Mouse (Mus musculus): ENCODE results near the gene Gm4353. TPM values are rescaled to one million over a fixed set of nuclear protein-coding genes. Genes with fewer than 3 reads are reported as not detected.
A peak's percentile ranks its signal among the peaks of the same experiment; 100 is the strongest.
"Not testable (repeated sequence)": the region's sequence is repeated elsewhere in the genome, so short reads cannot be mapped to it uniquely, and the experiment has no call there.

Gene Gm4353
- polyA plus RNA-seq (2016; fragmentation: Nextera tagmentation; extraction: Ambion mirVana), result 0.43 and 0.82 TPM in 2 replicates

DNA sequence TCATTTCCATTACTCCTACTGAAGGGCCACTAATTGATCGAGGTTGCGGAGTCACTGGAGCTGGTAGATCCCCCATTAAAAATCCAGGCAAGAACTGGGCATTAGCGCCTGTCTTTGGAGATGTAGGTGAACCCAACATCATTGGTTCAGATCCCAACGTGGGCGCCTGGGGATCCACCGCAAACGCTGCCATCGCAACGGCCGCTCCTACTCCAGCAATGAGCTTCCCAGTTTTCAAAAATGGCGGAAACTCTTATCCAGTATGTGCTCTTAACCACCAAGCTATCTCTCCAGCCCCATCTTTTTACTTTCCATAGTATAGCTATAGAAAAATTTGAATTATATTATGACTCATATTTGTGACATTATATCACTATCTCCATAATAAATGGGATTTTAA lies at the start of gene Gm4353:
TSS of gene Gm4353 (minus strand) at position 270 of the 400 bp plus-strand sequence.
- not testable (repeated sequence) for ATAC-seq; H3K36me3 ChIP-seq; H3K9me3 ChIP-seq (replicated peaks); H3K4me1 ChIP-seq; H3K27ac ChIP-seq; H3K27me3 ChIP-seq (replicated peaks); H3K4me3 ChIP-seq; H3K4me2 ChIP-seq; H3K9ac ChIP-seq
- WGBS (ENCODE audit: insufficient replicate concordance), result 88% methylated on average over 11 of the region's 11 CpGs

DNA sequence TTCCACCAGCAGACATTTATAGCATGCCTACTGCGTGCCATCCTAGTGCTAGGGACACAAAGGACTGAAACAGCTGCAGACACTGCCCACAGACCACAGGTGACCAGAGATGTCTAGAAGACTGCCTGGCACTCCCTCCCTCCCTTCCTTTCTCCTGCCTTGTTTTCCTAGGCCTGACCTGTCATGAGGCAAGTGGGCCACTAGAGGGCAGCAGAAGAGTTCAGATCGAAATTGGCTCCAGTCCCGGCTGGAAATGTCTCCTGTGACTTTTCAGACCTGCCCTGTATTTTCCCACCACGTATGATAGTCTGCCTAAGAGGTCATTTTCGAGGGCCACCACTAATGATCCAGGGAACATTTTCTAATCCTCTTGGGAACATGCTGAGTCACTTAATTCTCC lies 47.6 kb upstream of the Gm4353 start:
- H3K4me3 ChIP-seq, result no peak overlapping the region
- H3K4me2 ChIP-seq, result no peak overlapping the region
- H3K4me1 ChIP-seq, result peaks cover 4% of the 10 kb centered on the region; the same call in 1 of the 2 replicates
- H3K9me3 ChIP-seq (replicated peaks), result no peaks in the 10 kb centered on the region
- H3K27ac ChIP-seq, result no peak overlapping the region
- no peaks in the 10 kb centered on the region for H3K27me3 ChIP-seq (replicated peaks)
- H3K9ac ChIP-seq, result no peak overlapping the region
- WGBS (ENCODE audit: insufficient replicate concordance), result 4% methylated on average over 5 of the region's 5 CpGs
- 0 out of 2 replicates have a peak, but pooled peaks have one; percentile 28 for ATAC-seq
- H3K36me3 ChIP-seq, result 0 out of 2 replicates have a peak, but pooled peaks cover 2% of the 10 kb centered on the region

DNA sequence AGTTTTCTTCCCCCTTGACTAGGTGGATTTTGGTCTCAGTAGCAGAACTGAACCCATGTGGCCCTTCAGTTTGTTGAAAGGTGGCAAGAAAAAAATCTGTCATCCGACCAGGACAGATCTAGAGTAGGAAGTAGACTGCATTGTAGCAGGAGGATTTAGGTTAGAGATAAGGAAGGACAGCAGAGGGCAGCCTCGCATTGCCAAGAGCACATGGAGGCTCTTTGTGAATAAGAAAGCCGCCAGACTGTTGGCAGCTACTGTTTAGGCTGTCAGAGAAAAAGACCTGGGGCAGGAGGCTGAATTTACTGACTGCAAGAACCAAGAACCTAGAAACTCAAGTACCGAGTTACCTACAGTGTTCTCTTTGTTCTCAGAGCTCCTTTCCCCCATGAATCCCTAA lies 47.0 kb upstream of the Gm4353 start:
- H3K27ac ChIP-seq, result no peak overlapping the region
- no peak overlapping the region for H3K9ac ChIP-seq
- 12% methylated on average over 4 of the region's 4 CpGs for WGBS (ENCODE audit: insufficient replicate concordance)
- H3K9me3 ChIP-seq (replicated peaks), result no peaks in the 10 kb centered on the region
- no peak overlapping the region for H3K4me3 ChIP-seq
- H3K36me3 ChIP-seq, result no peaks in the 10 kb centered on the region
- peaks cover 4% of the 10 kb centered on the region; the same call in 1 of the 2 replicates for H3K4me1 ChIP-seq
- H3K27me3 ChIP-seq (replicated peaks), result no peaks in the 10 kb centered on the region
- H3K4me2 ChIP-seq, result no peak overlapping the region
- no peak for ATAC-seq

DNA sequence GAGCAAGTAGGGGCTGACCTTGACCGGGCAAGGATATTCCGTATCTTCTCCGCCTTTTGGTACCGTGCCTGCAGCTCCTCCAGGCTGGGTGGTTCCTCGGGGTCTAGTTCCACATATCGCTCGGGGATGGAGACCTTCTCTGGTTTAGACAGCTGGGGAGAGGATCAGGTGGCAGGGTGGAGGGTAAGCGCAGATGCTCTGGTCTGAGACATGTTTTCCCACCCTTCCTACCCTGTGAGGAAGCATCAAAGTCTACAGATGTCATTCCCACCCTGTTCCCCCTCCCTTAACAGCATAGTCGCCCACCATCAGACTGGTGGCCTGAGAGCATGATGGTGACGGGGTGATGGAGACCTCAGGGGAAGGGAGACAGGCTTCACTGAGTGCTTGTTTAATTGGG lies 44.9 kb upstream of the Gm4353 start:
- Histone ChIP-seq H3K4me1 (peaks cover 4% of the 10 kb centered on the region; the same call in 1 of the 2 replicates), H3K27ac (no peak overlapping the region), H3K9ac (no peak overlapping the region), H3K4me2 (no peak overlapping the region), H3K9me3 (replicated peaks) (no peaks in the 10 kb centered on the region), H3K36me3 (no peaks in the 10 kb centered on the region), H3K4me3 (no peak overlapping the region), H3K27me3 (replicated peaks) (no peaks in the 10 kb centered on the region)
- 81% methylated on average over 10 of the region's 10 CpGs for WGBS (ENCODE audit: insufficient replicate concordance)
- ATAC-seq, result no peak

DNA sequence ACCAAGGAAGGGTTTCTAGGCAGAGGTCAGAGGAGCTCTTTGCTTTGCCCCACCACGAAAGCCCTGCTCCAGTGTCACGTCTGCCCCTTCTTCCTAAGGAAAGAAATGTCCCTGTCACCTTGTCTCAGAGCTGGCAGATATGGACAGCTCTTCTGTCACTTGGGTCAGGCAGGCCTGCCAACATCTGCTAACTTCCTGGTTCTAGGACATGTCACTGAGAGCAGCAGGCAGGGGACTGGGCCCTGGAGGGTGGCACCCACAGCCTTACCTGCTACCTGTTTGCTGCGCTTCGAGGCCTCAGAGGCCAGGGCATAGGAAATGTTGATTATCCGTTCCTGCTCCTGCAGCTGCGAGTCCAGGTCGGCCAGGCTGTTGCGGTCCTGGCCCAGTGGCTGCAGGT lies 43.9 kb upstream of the Gm4353 start:
- WGBS (ENCODE audit: insufficient replicate concordance), result 72% methylated on average over 8 of the region's 8 CpGs
- Histone ChIP-seq H3K36me3 (no peaks in the 10 kb centered on the region), H3K27me3 (replicated peaks) (no peaks in the 10 kb centered on the region), H3K4me3 (no peak overlapping the region), H3K4me2 (no peak overlapping the region), H3K9me3 (replicated peaks) (no peaks in the 10 kb centered on the region), H3K4me1 (peaks cover 4% of the 10 kb centered on the region; the same call in 1 of the 2 replicates), H3K9ac (no peak overlapping the region), H3K27ac (no peak overlapping the region)
- no peak for ATAC-seq

DNA sequence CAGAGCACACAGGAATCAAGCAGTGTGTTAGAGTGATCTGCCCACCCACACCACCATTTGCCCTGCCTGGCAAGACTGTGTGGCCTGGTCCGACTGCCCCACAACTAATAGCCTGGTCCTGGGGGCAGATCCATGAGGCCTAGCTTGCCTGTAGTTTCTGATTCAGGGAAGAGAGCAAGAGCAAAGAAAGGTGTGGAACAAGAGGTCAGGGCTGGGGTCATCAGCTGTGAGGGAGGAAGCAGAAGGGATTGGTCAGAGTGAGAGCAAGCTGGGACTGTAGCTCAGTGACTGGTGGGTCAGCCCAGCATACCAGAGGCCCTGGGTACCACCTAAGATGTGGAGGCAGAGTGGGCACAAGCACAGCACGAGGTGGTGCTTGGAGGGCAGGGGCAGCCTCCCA lies 42.6 kb upstream of the Gm4353 start:
- no peak for ATAC-seq
- 60% methylated on average over 2 of the region's 2 CpGs for WGBS (ENCODE audit: insufficient replicate concordance)
- peaks cover 4% of the 10 kb centered on the region; the same call in 1 of the 2 replicates for H3K4me1 ChIP-seq

DNA sequence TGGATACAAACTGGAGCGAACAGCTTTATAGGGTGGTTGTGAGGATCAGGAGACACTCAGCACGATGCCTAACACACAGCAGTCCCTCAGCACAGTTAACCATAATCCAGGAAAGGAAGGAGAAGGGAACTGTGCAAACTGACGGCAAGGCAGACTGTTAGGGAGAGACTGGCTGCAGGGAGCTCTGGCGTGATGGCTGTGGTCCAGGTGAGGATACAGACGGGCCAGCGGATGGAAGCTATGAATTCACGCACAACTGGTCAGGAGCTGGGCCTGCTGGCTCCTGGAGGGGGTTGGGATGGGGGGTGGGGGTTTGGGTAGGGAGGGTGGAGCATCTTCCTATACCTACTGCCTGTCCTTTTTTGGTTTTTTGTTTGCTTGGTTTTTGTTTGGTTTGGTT lies 41.2 kb upstream of the Gm4353 start:
- H3K9ac ChIP-seq, result no peak overlapping the region
- no peaks in the 10 kb centered on the region for H3K9me3 ChIP-seq (replicated peaks)
- ATAC-seq, result no peak
- H3K36me3 ChIP-seq, result no peaks in the 10 kb centered on the region
- H3K27ac ChIP-seq, result no peak overlapping the region
- 75% methylated on average over 7 of the region's 7 CpGs for WGBS (ENCODE audit: insufficient replicate concordance)
- no peak overlapping the region for H3K4me2 ChIP-seq
- no peaks in the 10 kb centered on the region for H3K27me3 ChIP-seq (replicated peaks)
- no peaks in the 10 kb centered on the region for H3K4me1 ChIP-seq
- H3K4me3 ChIP-seq, result no peak overlapping the region

More for the DNA sequence above, 42.6 kb upstream of the Gm4353 start:
- H3K27me3 ChIP-seq (replicated peaks), result no peaks in the 10 kb centered on the region
- H3K4me3 ChIP-seq, result no peak overlapping the region
- no peak overlapping the region for H3K27ac ChIP-seq
- no peak overlapping the region for H3K4me2 ChIP-seq
- H3K9ac ChIP-seq, result no peak overlapping the region
- no peaks in the 10 kb centered on the region for H3K9me3 ChIP-seq (replicated peaks)
- H3K36me3 ChIP-seq, result no peaks in the 10 kb centered on the region

DNA sequence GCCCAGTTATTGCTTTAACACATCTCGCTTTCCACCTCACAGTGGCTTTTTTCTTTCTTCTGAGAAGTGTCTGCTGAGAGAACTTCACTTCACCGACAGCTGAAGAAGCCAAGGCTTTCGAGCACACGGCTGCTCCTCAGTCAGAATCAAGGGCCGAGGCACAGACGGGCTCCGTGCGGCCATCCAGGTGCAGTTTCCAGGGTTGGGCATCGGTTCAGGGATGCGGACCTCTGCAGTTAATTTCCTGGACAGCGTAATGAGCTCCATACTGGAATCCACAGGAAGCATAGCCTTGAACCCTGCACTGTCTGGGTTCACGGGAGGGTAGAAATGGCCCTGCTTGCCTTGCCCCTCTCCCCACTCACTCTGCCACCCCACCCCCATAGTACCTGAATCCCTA lies 39.6 kb upstream of the Gm4353 start:
- Histone ChIP-seq H3K4me2 (no peak overlapping the region), H3K36me3 (no peaks in the 10 kb centered on the region), H3K27me3 (replicated peaks) (no peaks in the 10 kb centered on the region), H3K9me3 (replicated peaks) (no peaks in the 10 kb centered on the region), H3K4me3 (no peak overlapping the region), H3K9ac (no peak overlapping the region), H3K27ac (no peak overlapping the region), H3K4me1 (no peaks in the 10 kb centered on the region)
- ATAC-seq, result no peak
- 81% methylated on average over 12 of the region's 12 CpGs for WGBS (ENCODE audit: insufficient replicate concordance)

DNA sequence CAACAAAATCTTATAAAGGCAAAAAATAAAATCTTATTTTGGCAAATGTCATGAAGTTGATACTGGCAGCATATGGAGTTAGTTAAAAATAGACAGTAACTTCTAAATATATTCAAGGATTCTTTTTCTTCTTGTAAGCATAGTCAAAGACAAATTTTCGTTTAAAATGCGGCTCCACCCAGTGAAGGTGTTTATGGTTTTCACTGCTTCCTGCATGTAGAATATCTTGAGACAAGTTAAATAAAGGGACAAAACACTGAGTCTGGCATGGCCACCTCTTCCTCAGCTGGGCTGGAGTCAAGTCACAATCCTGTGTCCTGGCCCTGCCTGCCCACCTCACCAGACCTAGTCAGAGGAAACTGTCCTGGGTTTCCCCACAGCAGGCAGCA lies 39.2 kb upstream of the Gm4353 start:
- Histone ChIP-seq H3K4me3 (no peak overlapping the region), H3K27ac (no peak overlapping the region), H3K4me2 (no peak overlapping the region), H3K27me3 (replicated peaks) (no peaks in the 10 kb centered on the region), H3K36me3 (no peaks in the 10 kb centered on the region), H3K9ac (no peak overlapping the region), H3K9me3 (replicated peaks) (no peaks in the 10 kb centered on the region), H3K4me1 (no peaks in the 10 kb centered on the region)
- WGBS (ENCODE audit: insufficient replicate concordance), result 69% methylated on average over 2 of the region's 2 CpGs
- ATAC-seq, result no peak

DNA sequence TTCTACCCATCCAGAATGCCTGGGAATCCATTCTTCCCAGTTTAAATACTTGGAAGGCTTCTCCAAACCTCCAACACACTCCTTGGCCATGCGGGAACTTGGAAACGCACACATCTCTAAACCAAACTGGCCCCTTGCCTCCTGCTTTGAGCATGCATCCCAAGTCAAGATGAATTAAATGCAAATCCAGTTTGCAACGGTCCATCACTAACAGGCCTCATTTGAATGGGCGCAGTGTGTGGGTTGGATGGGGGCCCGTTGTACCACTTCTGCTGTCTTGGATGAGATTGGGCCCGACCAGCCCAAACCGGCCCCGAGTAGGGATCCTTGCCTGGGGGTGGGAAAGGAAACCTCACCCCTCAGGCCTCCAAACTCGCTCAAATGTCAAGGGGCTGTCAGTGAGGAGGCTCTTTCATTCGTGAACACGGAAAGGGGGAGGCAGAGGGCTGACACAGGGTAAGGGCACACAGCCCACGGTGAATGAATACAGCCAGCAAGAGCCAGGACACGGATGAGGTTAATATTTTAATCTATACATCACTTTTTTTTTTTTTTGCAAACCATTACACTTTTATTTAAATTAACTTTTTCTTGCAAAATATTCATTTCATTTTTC lies 38.7 kb upstream of the Gm4353 start:
- no peaks in the 10 kb centered on the region for H3K9me3 ChIP-seq (replicated peaks)
- no peak overlapping the region for H3K27ac ChIP-seq
- H3K4me3 ChIP-seq, result no peak overlapping the region
- H3K9ac ChIP-seq, result no peak overlapping the region
- no peaks in the 10 kb centered on the region for H3K27me3 ChIP-seq (replicated peaks)
- no peaks in the 10 kb centered on the region for H3K36me3 ChIP-seq
- ATAC-seq, result no peak
- no peak overlapping the region for H3K4me2 ChIP-seq
- no peaks in the 10 kb centered on the region for H3K4me1 ChIP-seq
- 75% methylated on average over 13 of the region's 13 CpGs for WGBS (ENCODE audit: insufficient replicate concordance)

DNA sequence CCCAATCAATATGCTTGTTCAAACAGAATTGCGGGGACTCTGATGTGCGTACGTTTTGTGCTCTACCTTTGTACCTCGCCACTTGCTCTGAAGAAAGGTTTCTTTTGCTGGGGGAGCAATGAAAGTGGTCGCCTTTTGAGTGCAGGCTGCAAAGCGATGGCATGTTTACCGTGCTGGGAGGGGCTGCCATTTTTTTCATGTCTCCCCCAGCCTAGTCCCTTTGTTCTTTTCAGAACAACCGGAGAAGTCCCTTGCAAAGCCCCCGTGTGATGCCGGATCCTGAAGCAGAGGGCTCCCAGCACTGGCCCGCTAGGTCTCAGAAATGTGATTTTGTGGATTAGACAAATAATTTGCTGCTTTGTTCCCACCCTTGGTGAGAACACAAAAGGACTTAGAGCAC lies 36.8 kb upstream of the Gm4353 start:
- no peaks in the 10 kb centered on the region for H3K27me3 ChIP-seq (replicated peaks)
- WGBS (ENCODE audit: insufficient replicate concordance), result 69% methylated on average over 11 of the region's 11 CpGs
- no peaks in the 10 kb centered on the region for H3K9me3 ChIP-seq (replicated peaks)
- no peak overlapping the region for H3K4me3 ChIP-seq
- no peaks in the 10 kb centered on the region for H3K36me3 ChIP-seq
- no peak overlapping the region for H3K9ac ChIP-seq
- no peaks in the 10 kb centered on the region for H3K4me1 ChIP-seq
- no peak for ATAC-seq
- H3K4me2 ChIP-seq, result no peak overlapping the region
- H3K27ac ChIP-seq, result no peak overlapping the region

DNA sequence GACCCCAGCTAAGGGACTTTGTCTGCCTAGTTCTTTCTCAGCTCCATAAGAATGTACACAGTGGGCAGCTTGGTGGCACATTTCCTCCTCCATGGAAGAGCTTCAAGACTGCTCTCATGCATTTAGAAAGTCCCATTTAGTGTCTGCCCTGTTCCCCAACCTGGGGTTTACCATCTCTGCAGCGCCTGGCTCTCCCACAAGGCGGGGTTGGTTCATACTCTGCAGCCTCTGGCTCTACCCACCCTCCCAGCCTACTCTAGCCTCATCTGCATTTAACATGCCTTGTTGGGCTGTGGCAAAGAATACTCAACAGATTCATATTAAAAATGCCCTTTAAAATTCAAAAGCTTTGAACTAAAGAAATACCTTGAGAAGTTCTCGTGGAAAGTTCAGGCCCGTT lies 36.3 kb upstream of the Gm4353 start:
- Histone ChIP-seq H3K4me1 (no peaks in the 10 kb centered on the region), H3K27ac (no peak overlapping the region), H3K27me3 (replicated peaks) (no peaks in the 10 kb centered on the region), H3K4me2 (no peak overlapping the region), H3K4me3 (no peak overlapping the region), H3K9me3 (replicated peaks) (no peaks in the 10 kb centered on the region), H3K36me3 (no peaks in the 10 kb centered on the region), H3K9ac (no peak overlapping the region)
- 72% methylated on average over 4 of the region's 4 CpGs for WGBS (ENCODE audit: insufficient replicate concordance)
- no peak for ATAC-seq

DNA sequence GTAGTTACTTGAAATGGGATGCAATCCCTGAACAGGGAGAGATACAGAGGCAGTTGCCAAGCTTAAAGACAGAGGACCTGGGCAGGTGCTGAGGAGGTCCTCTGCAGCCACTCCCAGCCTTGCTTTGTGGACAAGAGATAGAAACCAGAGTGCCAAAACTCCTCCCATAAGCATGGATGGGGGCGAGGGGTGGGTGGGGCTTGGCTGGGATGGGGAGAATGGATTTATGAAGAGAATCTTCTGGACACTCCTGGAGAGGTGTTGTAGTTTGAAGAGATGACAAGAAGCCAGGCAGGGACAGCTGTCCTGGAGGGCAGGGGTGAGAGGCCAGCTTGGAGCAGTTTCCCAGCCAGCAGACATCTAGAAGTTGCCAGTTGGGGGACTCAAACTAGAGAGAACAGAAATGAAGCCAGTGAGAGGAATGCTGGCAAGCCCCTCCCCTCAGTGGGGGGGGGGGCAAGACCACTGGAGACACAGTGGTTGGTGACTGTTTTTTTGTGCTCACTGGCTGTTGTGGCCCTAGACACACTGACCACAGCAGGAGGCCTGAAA lies 34.9 kb upstream of the Gm4353 start:
- Histone ChIP-seq H3K9me3 (replicated peaks) (no peaks in the 10 kb centered on the region), H3K9ac (no peak overlapping the region), H3K27me3 (replicated peaks) (no peaks in the 10 kb centered on the region), H3K4me1 (no peaks in the 10 kb centered on the region), H3K27ac (no peak overlapping the region), H3K4me2 (no peak overlapping the region), H3K36me3 (no peaks in the 10 kb centered on the region), H3K4me3 (no peak overlapping the region)
- no peak for ATAC-seq
- WGBS (ENCODE audit: insufficient replicate concordance), result 79% methylated on average over 1 of the region's 1 CpGs
